Comparison of ENCODE assay signal across 8 mouse cellular contexts in the genomic region with DNA sequence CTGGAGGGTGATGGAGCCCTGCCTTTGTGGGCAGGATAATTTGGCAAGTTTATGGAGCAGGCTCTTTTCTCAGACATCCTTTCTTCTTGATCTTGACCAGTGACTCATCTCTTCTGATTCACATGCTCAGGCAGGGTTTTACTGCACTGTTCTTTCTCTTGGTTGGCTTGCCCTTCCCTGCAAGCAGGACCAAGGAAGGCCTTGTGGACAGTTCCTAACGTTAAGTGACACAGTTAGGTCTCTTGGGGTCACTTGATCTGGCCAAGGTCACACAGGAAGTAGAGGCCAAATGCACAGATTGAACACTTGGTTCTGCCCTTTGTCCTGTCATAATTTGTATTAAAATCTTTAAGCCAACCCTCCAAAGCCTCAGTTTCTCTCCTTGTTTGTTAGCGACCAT.
DNase-seq lines count a peak whose midpoint lies in the region; ATAC-seq lines count a peak whose summit lies in the region.

No protein-coding gene starts in this region.

- no peak for DNase-seq in heart, adult 18-20 months
- DNase-seq in neural tube, embryonic 11.5 days (ENCODE audit: low spot score): no peak
- DNase-seq in neural tube, embryonic 10.5 days (ENCODE audit: extremely low spot score, low spot score): no peak
- DNase-seq in left cerebral cortex, postnatal 14 days (ENCODE audit: low spot score in 2 of 2): no peak
- no peak for DNase-seq in layer of hippocampus, adult 11-12 months (ENCODE audit: low spot score)
- no peak for DNase-seq in kidney, adult 9 months

- no peak overlapping the region for H3K27ac ChIP-seq in heart, embryonic 11.5 days (ENCODE audit: low read depth, low read length)
- no peak overlapping the region for H3K27ac ChIP-seq in neural tube, embryonic 11.5 days (ENCODE audit: low read depth, low read length)
- H3K27ac ChIP-seq in limb, embryonic 13.5 days: no peak overlapping the region

- peak overlapping the region; percentile 82; the same call in 1 of the 2 replicates for H3K9ac ChIP-seq in heart, embryonic 11.5 days (ENCODE audit: low read depth, low read length)
- no peak overlapping the region for H3K9ac ChIP-seq in neural tube, embryonic 11.5 days (ENCODE audit: low read length)
- H3K9ac ChIP-seq in limb, embryonic 13.5 days: no peak overlapping the region

- H3K9me3 ChIP-seq in heart, embryonic 11.5 days (replicated peaks; ENCODE audit: control insufficient read depth, low read length): no peaks in the 10 kb centered on the region
- H3K9me3 ChIP-seq in neural tube, embryonic 11.5 days (ENCODE audit: control insufficient read depth, low read length): no peaks in the 10 kb centered on the region
- no peaks in the 10 kb centered on the region for H3K9me3 ChIP-seq in limb, embryonic 13.5 days

- H3K4me2 ChIP-seq in heart, embryonic 11.5 days: no peak overlapping the region; the same call in 1 of the 2 replicates
- no peak overlapping the region for H3K4me2 ChIP-seq in neural tube, embryonic 11.5 days (ENCODE audit: low read depth)
- H3K4me2 ChIP-seq in limb, embryonic 13.5 days (replicated peaks): peak overlapping the region; percentile 72; the same call in 1 of the 2 replicates

- intact Hi-C loops in left cerebral cortex, postnatal 14 days (cut with DNase I): loop anchor here (2.0 to 10.0 kb wide), 3 partner anchors 187 to 522 kb away; no protein-coding TSS in a partner anchor

- no peaks in the 10 kb centered on the region for H3K27me3 ChIP-seq in heart, embryonic 11.5 days (ENCODE audit: control insufficient read depth, insufficient read depth, low read length)
- no peaks in the 10 kb centered on the region for H3K27me3 ChIP-seq in neural tube, embryonic 11.5 days (ENCODE audit: control insufficient read depth, insufficient read depth, low read length)
- peaks cover 10% of the 10 kb centered on the region; the same call in 1 of the 2 replicates for H3K27me3 ChIP-seq in limb, embryonic 13.5 days

- peaks cover 8% of the 10 kb centered on the region for H3K4me1 ChIP-seq in heart, embryonic 11.5 days (ENCODE audit: control insufficient read depth, insufficient read depth, low read length)
- H3K4me1 ChIP-seq in neural tube, embryonic 11.5 days (ENCODE audit: control insufficient read depth, insufficient read depth, low read length): no peaks in the 10 kb centered on the region
- H3K4me1 ChIP-seq in limb, embryonic 13.5 days: peaks cover 10% of the 10 kb centered on the region; the same call in 1 of the 2 replicates

- ATAC-seq in heart, embryonic 11.5 days (replicated peaks; ENCODE audit: insufficient number of reproducible peaks, low FRiP score, low TSS enrichment): no peak
- peak; percentile 8; the same call in 1 of the 2 replicates for ATAC-seq in neural tube, embryonic 11.5 days (ENCODE audit: insufficient read depth, low FRiP score, low TSS enrichment)
- 0 out of 2 replicates have a peak, but pooled peaks have one; percentile 8 for ATAC-seq in limb, embryonic 13.5 days (ENCODE audit: low FRiP score, low read depth)

- no peaks in the 10 kb centered on the region for H3K36me3 ChIP-seq in heart, embryonic 11.5 days (ENCODE audit: control insufficient read depth, insufficient read depth, low read length)
- H3K36me3 ChIP-seq in neural tube, embryonic 11.5 days (ENCODE audit: control insufficient read depth, insufficient read depth, low read length): no peaks in the 10 kb centered on the region
- no peaks in the 10 kb centered on the region for H3K36me3 ChIP-seq in limb, embryonic 13.5 days

- no peak overlapping the region for H3K4me3 ChIP-seq in heart, embryonic 11.5 days (ENCODE audit: low read depth, low read length)
- no peak overlapping the region for H3K4me3 ChIP-seq in neural tube, embryonic 11.5 days (ENCODE audit: low read depth, low read length)
- no peak overlapping the region for H3K4me3 ChIP-seq in limb, embryonic 13.5 days

- 9% methylated on average over 2 of the region's 2 CpGs for WGBS in heart, embryonic 11.5 days (ENCODE audit: insufficient replicate concordance)
- 5% methylated on average over 2 of the region's 2 CpGs for WGBS in neural tube, embryonic 11.5 days
- 4% methylated on average over 2 of the region's 2 CpGs for WGBS in limb, embryonic 13.5 days
